Mouse (Mus musculus) cortical plate, adult 2 months (tissue): ENCODE measurements around the gene Dazap2. TPM values are rescaled to one million over a fixed set of nuclear protein-coding genes. Genes with fewer than 3 reads are reported as not detected.

ENCODE experiments used
- H3K27ac ChIP-seq: fragments of 200-500 bp; 2 replicates; pipeline ENCODE4 v1.5.1; 2012; ENCODE audit warnings: low read length, control low read depth, inconsistent platforms; ENCODE audit not compliant: insufficient read depth
- H3K4me1 ChIP-seq: fragments of 200-500 bp; 2 replicates; pipeline ENCODE4 v1.6.1; 2011; ENCODE audit warnings: low read length; ENCODE audit not compliant: control insufficient read depth, insufficient read depth
- H3K4me3 ChIP-seq: fragments of 200-500 bp; 2 replicates; pipeline ENCODE4 v1.5.1; 2011; ENCODE audit warnings: mild to moderate bottlenecking, low read length, control low read depth; ENCODE audit not compliant: insufficient read depth
- CTCF ChIP-seq: fragments of 200-500 bp; IDR thresholded peaks from 2 replicates; pipeline ENCODE4 v1.5.1; 2011; ENCODE audit warnings: mild to moderate bottlenecking, control low read depth, low read length; ENCODE audit not compliant: insufficient read depth; ENCODE audit errors: extremely low read depth
- POLR2A ChIP-seq: fragments of 200-500 bp; IDR thresholded peaks from 2 replicates; pipeline ENCODE4 v1.6.1; 2011; ENCODE audit warnings: mild to moderate bottlenecking, low read length, control low read depth; ENCODE audit not compliant: insufficient read depth; ENCODE audit errors: extremely low read depth
- polyA plus RNA-seq: library from polyadenylated mRNA; depleted of rRNA; stranded (reverse); fragments of >200 nt; gene quantifications from 2 replicates; pipeline ENCODE4 v1.2.3, GENCODE M21; 2012

The Dazap2 gene
- polyA plus RNA-seq, 1 experiment, result 216 TPM

DNA sequence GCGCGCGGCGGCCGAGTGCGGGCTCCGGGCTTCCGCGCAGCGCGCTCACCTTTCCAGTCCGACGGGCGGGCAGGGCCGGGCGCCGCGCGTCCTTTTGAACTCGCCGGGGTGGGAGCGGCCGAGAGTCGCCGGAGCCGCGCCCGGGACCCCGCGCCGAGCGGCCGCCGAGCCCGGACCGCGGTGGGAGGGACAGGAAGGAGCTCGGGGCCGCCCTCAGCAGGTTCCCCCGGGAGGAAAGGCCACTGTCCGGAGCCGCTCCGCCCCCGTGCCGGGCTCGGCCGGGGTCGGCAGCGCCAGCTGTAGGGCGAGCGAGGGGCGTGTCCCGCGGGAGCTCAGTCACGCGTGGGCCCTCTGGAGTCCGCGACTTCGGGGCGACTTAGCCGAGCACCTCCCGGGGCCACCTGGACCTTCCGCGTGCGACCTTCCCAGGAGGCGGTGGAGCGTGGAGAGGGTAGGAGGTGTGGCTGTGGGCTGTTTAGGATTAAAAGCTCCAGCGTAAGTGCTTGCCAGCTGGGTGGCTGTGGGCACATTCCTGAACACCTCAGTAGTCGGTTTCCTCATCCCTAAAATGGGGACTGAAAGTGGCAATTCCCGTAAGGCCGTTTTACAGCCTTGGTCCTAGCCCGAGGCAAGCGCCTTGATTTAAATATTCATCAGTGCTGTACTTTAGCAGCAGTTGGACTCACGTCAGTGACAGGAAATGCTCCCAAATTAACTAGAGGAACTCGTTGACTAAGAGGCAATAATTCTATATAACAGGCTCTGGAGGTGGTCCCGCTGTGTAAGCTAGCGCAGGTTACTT, 21.8 kb downstream of the Dazap2 start, which contains the start of gene Smagp:
Gene Smagp, minus strand, starts transcription at position 241 of the 802 bp plus-strand sequence.
- Histone ChIP-seq H3K27ac (no peak within 1 kb of the TSS; the same call in 1 of the 2 replicates), H3K4me1 (peaks cover 2% of the 10 kb centered on the region; the same call in 1 of the 2 replicates), H3K4me3 (peak within 1 kb of the TSS; percentile 30; the same call in 1 of the 2 replicates)
- no peak for TF ChIP-seq POLR2A
- no peak for TF ChIP-seq CTCF

DNA sequence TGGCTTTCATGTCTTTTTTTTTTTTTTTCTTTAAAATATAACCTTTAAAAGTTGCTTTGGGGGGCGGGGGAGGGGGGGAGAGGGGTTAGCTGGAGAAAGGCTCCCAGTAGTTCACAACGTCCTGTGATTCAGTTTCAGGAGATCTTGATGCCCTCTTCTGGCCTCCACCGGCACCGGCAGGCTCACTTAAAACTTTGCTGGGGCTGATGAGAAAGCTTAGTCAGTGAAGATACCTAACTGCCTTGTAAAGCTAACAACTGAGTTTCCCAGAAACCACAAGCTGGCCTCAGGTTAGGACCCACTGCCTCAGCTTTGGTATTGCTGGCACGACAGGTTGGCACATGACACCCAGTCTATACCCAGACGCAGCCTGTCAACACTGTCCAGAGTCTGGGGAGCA, 22.5 kb downstream of the Dazap2 start:
- Histone ChIP-seq H3K27ac (no peak overlapping the region), H3K4me3 (no peak overlapping the region), H3K4me1 (peaks cover 2% of the 10 kb centered on the region; the same call in 1 of the 2 replicates)
- TF ChIP-seq POLR2A (no peak), CTCF (peak; percentile 27; the same call in 1 of the 2 replicates)

DNA sequence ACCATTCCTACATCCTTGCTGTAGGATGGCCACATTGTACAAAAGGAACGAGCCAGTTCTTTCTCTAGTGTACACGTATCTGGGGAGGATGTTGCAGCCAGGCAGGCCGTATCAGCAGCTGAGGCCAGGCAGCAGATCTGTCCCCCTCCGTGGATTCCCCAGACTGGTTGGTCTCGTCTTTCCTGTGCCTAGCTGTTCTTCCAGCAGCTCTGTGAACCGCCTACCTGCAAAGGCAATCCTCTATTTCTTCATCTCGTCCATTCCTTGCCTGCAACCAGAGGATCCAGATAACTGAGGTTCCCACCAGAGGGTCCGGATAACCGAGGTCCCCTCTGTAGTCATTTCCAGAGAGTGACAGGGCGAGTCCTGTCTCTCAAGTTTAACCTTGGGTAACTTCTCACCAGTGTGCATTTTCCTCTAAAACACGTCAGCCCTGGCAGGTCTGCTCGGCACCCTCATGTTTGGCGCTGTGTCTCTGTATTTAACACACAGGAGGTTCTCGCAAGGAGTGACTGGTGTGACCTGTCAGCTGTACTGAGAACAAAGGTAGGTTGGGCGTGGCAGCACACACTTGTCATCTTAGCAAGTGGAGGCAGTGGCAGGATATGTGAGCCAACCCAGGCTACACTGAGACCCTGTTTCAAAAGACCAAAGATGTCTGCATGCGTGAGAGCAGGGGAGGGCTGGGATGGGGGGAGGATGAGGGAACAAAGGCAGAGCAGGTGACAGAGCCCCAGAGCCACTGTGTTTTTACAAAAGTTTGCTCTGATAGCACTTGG, 25.0 kb downstream of the Dazap2 start:
- Histone ChIP-seq H3K27ac (no peak overlapping the region), H3K4me3 (no peak overlapping the region), H3K4me1 (peaks cover 2% of the 10 kb centered on the region; the same call in 1 of the 2 replicates)
- TF ChIP-seq CTCF, result no peak
- no peak for TF ChIP-seq POLR2A

DNA sequence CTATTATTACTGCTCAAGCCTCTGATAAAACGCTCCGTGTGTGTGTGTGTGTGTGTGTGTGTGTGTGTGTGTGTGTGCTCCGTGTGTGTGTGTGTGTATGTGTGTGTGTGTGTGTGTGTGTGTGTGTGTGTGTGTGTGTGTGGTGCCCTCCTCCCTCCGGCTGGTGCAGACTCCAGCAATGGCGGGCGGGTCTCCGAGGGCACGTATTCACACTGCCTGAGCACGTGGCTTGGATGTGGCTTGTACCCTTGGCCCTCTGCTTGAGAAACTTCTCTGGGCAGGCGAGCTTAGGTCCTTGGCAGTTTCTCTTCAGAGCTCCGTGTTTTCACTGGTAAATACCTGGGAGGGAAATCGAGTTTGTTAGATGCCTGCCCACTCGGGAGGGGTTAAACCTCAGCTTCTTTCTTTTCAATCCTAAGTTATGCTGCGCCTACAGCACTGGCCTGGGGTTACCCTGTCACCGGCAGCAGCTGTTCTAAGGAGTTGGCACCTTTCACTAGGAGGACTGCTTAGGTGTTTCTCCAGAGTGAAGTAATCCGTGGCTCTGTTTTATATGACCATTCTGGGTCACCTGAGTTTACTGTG, 26.2 kb downstream of the Dazap2 start:
- H3K27ac ChIP-seq, result no peak overlapping the region
- H3K4me1 ChIP-seq, result peaks cover 2% of the 10 kb centered on the region; the same call in 1 of the 2 replicates
- TF ChIP-seq POLR2A (no peak), CTCF (no peak)
- no peak overlapping the region for H3K4me3 ChIP-seq

DNA sequence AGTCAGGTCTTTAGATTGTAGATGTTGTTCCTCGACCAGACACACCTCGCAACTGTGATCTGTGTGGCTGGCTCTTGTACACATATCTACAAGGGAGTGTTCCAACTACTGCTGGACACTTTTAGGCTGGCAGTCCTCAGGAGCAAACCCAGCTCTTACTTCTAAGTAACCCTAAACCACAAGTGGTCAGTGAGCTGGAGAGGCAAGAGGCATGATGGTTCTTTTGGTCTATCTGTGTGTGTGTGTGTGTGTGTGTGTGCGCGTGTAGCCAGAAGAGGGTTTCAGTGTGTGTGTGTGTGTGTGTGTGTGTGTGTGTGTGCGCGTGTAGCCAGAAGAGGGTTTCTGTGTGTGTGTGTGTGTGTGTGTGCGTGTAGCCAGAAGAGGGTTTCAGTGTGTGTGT, 27.3 kb downstream of the Dazap2 start:
- H3K4me3 ChIP-seq, result no peak overlapping the region
- no peak overlapping the region for H3K27ac ChIP-seq
- TF ChIP-seq CTCF (no peak), POLR2A (no peak)
- H3K4me1 ChIP-seq, result no peaks in the 10 kb centered on the region

DNA sequence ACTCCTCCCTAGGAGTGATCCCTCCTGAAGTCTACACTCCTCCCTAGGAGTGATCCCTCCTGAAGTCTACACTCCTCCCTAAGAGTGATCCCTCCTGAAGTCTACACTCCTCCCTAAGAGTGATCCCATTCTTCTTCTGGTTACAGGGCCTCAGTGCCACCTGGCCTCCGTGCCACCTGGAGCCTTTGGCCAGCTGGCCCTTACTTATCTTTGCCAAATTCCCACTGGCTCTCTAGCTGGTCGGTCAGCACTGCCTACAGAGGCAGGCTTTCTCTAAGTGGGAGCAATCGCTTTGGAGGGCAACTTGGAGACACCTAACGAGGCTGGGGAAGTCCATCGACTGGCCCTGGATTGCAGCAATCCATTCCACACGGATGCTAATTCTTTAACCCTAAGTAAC, 31.0 kb downstream of the Dazap2 start:
- no peak overlapping the region for H3K4me3 ChIP-seq
- no peak for TF ChIP-seq POLR2A
- TF ChIP-seq CTCF, result no peak

DNA sequence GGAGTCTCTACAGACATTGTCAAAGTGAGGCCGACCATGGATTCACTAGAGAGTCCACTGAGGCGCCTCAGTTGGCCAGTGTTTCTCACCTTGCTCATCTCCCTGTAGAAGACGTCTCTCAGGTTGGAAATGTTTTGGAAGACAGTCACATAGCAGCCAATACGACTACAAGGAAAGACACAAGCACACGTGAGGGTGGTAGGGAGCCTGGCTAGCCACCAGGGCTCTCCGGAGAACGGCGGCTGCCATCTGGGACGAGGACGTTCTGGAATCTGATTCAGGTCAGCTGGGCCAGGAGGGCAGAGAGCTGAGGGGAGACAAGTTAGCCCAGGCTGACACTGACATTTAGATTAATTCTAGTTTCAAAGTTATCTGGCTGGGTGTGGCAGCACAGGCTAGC, 35.0 kb downstream of the Dazap2 start:
- Histone ChIP-seq H3K4me3 (no peak overlapping the region), H3K27ac (no peak overlapping the region), H3K4me1 (no peaks in the 10 kb centered on the region)
- no peak for TF ChIP-seq POLR2A
- no peak for TF ChIP-seq CTCF

More for the DNA sequence above, 31.0 kb downstream of the Dazap2 start:
- H3K27ac ChIP-seq, result no peak overlapping the region
- no peaks in the 10 kb centered on the region for H3K4me1 ChIP-seq

DNA sequence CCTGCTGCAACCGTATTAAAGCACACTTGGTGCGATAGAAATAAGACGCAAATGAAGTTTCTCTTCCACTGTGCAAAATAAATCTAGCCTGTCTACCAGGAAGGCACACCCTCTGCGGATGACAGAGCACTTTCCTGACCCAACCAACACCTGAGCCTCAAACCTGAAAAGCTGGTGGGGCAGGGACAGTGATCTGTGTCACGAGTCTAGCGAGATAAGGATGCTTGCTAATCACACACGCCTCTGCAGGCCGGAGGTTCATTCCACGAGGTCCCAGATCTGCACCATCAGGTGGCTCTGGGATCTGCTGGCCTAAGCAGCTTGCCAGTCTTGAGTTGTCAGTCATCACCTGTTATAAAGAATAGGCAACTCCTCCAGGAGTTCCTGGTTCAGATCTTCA, 36.5 kb downstream of the Dazap2 start:
- H3K4me1 ChIP-seq, result no peaks in the 10 kb centered on the region
- H3K4me3 ChIP-seq, result no peak overlapping the region
- no peak overlapping the region for H3K27ac ChIP-seq
- TF ChIP-seq POLR2A (no peak), CTCF (no peak)

DNA sequence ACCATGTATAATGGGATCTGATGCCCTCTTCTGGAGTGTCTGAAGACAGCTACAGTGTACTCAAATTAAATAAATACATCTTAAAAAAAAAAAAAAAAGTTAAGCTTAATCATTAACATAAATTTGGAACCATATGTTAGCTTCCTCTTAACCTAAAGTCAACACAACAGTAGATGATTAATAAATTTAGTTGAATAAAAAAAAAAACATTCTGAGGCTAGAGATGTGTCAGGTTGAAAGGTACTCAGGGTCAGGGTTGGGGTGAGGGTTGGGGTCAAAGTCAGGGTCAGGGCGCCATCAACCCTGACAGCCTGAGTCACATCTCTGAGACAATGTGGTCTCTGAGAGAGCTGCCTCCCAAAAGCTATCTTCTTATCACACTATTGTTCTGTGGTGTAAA, 39.1 kb downstream of the Dazap2 start:
- Histone ChIP-seq H3K4me3 (no peak overlapping the region), H3K4me1 (no peaks in the 10 kb centered on the region), H3K27ac (no peak overlapping the region)
- TF ChIP-seq POLR2A (no peak), CTCF (no peak)
